Mouse (Mus musculus) E14TG2a.4 (cell line): ENCODE results near the gene Spib.

Experiments
- CTCF ChIP-seq: conservative IDR thresholded peaks from 2 replicates; pipeline ENCODE4 v1.5.1; 2014; ENCODE audit warnings: low read length
- NANOG ChIP-seq: IDR thresholded peaks from 2 replicates; pipeline ENCODE4 v1.6.1; 2014; ENCODE audit warnings: borderline replicate concordance, low read length, mixed read lengths
- POU5F1 ChIP-seq: IDR thresholded peaks from 2 replicates; pipeline ENCODE4 v1.6.1; 2014; ENCODE audit warnings: low read length, borderline replicate concordance

DNA sequence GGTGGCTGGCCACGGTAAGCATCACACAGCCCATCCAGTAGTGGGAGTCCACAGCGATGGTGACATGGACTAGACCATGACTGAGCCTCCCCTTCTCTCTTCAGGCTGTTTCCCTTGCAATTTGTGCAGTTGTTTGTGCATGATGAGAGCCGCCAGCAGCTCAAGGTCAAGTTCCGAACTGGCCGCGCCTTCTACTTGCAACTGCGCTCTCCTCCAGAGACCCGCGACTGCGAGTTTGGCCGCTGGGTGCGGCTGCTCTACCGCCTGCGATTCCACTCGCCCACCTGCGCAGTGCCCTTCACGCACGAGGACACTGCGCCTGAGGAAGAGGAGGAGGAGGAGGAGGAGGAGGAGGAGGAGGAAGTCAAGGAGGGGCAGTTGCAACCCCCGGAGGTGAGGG lies 31.8 kb downstream of the Spib start:
- no peak for TF ChIP-seq CTCF
- no peak for TF ChIP-seq POU5F1
- TF ChIP-seq NANOG, result no peak
